Mouse (Mus musculus) neural tube, embryonic 12.5 days (tissue): Measurements from ENCODE around the gene Wdfy2. TPM values are rescaled to one million over a fixed set of nuclear protein-coding genes. Genes with fewer than 3 reads are reported as not detected.
A peak's percentile ranks its signal among the peaks of the same experiment; 100 is the strongest.

ENCODE experiments used
- ATAC-seq: fragments of 200-750 bp; cut with Nextera tagmentation; 2 replicates; pipeline ENCODE4 v1.8.0; 2017; ENCODE audit warnings: low read depth, mild to moderate bottlenecking, moderate TSS enrichment, moderate library complexity; ENCODE audit not compliant: low FRiP score
- H3K27ac ChIP-seq: fragments of 300-500 bp; sonication (generic); 2 replicates; pipeline ENCODE4 v1.5.1; 2016
- H3K27me3 ChIP-seq: fragments of 300-500 bp; sonication (generic); replicated peaks from 2 replicates; pipeline ENCODE4 v1.6.1; 2016; ENCODE audit warnings: mild to moderate bottlenecking
- H3K36me3 ChIP-seq: fragments of 300-500 bp; sonication (generic); 2 replicates; pipeline ENCODE4 v1.6.1; 2016; ENCODE audit warnings: mild to moderate bottlenecking
- H3K4me1 ChIP-seq: fragments of 300-500 bp; sonication (generic); 2 replicates; pipeline ENCODE4 v1.6.1; 2016
- H3K4me2 ChIP-seq: fragments of 300-500 bp; sonication (generic); replicated peaks from 2 replicates; pipeline ENCODE4 v1.6.1; 2016; ENCODE audit warnings: mild to moderate bottlenecking
- H3K4me3 ChIP-seq: fragments of 300-500 bp; sonication (generic); 2 replicates; pipeline ENCODE4 v1.5.1; 2016
- H3K9ac ChIP-seq: fragments of 300-500 bp; sonication (generic); 2 replicates; pipeline ENCODE4 v1.6.1; 2016; ENCODE audit warnings: mild to moderate bottlenecking
- H3K9me3 ChIP-seq: fragments of 300-500 bp; sonication (generic); 2 replicates; pipeline ENCODE4 v1.6.1; 2016; ENCODE audit warnings: mild to moderate bottlenecking
- WGBS: fragments of 180-500 bp; shearing (Covaris S2); methylation state at CpG from one replicate; pipeline ENCODE4 v1.1.7; 2016; 5-methylcytosine and 5-hydroxymethylcytosine counted together
- polyA plus RNA-seq: library from polyadenylated mRNA; unstranded; fragments of >200 nt; fragmentation: Nextera tagmentation; extraction: Ambion mirVana; gene quantifications from 2 replicates; pipeline ENCODE4 v1.2.1, GENCODE M21; 2016

Wdfy2 gene
- polyA plus RNA-seq, 1 experiment from 2014 or later, result 13.0 TPM

DNA sequence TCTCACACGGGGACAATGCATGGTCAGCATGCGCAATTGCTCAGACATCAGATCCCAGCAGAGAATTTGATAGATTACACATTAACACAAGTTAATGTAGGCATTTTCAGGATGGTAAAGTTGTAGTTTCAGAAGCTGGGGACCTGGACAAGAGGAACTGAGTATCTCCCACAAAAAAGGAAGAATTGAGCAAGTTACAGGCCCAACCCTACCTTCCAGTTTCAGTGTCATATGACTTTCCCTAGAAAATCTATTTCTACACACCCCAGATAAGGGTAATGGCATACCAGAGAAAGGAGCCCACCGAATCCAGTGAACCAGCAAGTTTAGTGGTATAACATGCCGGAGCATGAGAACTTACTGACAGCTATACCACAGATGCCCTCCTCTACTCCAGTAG lies 126.2 kb downstream of the Wdfy2 start:
- ATAC-seq, result no peak
- H3K27me3 ChIP-seq, result no peaks in the 10 kb centered on the region

DNA sequence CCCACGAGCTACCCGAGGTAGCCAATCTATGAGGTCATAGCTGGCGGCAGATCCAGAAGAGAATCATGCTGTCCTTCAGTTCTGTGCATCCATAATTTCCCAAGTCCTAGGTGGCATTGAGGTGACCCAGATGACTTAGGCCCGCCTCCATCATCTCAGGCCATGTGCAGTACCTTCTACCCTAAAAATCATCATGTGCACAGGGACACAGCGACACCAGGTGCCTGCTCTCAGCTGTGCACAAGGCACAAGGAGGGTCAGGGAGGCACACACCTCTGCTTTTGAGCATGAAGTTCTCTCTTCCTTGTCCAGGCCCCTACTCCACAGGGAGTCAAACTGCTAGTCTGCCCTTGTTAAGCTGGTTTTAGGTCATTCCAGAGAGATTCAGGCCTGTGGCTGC lies 127.9 kb downstream of the Wdfy2 start:
- Histone ChIP-seq H3K4me3 (no peak overlapping the region), H3K27ac (no peak overlapping the region), H3K27me3 (no peaks in the 10 kb centered on the region), H3K4me2 (peak overlapping the region; percentile 49; the same call in 1 of the 2 replicates), H3K4me1 (peaks cover 7% of the 10 kb centered on the region; the same call in 1 of the 2 replicates), H3K9me3 (no peaks in the 10 kb centered on the region), H3K9ac (no peak overlapping the region), H3K36me3 (no peaks in the 10 kb centered on the region)
- no peak for ATAC-seq
- 81% methylated on average over 5 of the region's 5 CpGs for WGBS

More for the DNA sequence above, 126.2 kb downstream of the Wdfy2 start:
- Histone ChIP-seq H3K4me1 (peaks cover 7% of the 10 kb centered on the region; the same call in 1 of the 2 replicates), H3K9me3 (no peaks in the 10 kb centered on the region), H3K4me2 (no peak overlapping the region), H3K36me3 (peaks cover 11% of the 10 kb centered on the region), H3K4me3 (no peak overlapping the region), H3K27ac (no peak overlapping the region), H3K9ac (no peak overlapping the region)
- 81% methylated on average over 4 of the region's 4 CpGs for WGBS

DNA sequence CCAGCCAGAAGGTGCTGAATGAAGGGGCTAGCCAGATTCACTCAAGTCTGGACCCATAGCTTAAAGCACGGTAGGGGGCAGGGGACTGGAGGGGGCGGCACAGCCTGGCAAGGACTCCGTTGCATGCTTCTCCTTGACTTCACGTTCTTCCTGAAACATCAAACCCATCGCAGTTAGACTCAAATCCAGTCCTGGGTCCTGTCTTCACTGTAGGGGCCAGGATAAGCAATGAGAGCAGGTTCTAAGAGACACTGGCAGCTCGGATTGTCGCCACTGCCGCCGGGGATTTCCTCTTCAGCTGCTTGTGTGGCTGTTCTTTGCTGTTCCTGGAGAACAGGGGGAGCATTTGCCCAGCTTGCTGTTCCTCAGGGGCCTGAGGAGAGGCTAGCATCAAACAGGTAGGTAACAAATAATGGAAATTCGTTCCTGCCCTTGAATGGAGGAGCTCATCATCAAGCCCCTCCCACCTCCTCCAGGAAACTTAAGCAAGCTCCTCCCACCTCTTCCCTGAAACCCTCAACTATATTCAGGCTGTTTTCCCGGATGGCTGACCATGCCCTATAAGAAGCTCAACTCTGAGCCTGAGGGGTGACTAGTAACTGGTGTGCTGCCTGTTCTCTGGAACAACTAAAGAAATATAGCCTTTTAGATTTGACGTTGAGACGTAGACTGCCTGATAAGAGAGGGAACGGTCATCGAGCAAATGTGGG lies 128.5 kb downstream of the Wdfy2 start:
- no peak overlapping the region for H3K9ac ChIP-seq
- H3K4me1 ChIP-seq, result peaks cover 7% of the 10 kb centered on the region; the same call in 1 of the 2 replicates
- no peaks in the 10 kb centered on the region for H3K36me3 ChIP-seq
- no peak for ATAC-seq
- no peaks in the 10 kb centered on the region for H3K9me3 ChIP-seq
- H3K27ac ChIP-seq, result no peak overlapping the region
- no peaks in the 10 kb centered on the region for H3K27me3 ChIP-seq
- peak overlapping the region; percentile 49 for H3K4me2 ChIP-seq
- 20% methylated on average over 15 of the region's 15 CpGs for WGBS
- no peak overlapping the region; the same call in 1 of the 2 replicates for H3K4me3 ChIP-seq

DNA sequence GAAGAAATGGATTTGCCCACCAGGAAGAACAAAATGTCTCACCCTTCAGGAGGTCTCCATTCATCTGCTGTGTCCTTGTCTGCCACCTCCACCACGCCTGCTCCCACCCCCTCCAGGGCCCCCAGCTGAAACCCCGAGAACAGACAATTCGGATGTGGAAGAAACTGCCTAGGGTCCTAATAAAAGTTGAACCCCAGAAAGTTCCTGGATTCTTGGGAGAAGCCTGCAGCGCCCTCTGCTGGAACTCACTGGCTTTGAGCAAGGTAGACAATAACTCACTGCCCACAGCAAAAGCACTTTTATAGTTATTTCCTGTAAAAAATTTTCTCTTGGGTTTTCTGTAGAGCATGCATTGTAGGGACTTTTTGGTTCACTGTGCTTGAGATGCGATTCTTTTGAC lies 137.6 kb downstream of the Wdfy2 start:
- no peaks in the 10 kb centered on the region for H3K9me3 ChIP-seq
- no peaks in the 10 kb centered on the region for H3K4me1 ChIP-seq
- H3K4me2 ChIP-seq, result 0 out of 2 replicates have a peak overlapping the region, but pooled peaks have one; percentile 15
- whole genome bisulfite sequencing, result 10% methylated on average over 5 of the region's 5 CpGs
- H3K27ac ChIP-seq, result no peak overlapping the region
- no peak overlapping the region for H3K9ac ChIP-seq
- no peak for ATAC-seq
- no peaks in the 10 kb centered on the region for H3K27me3 ChIP-seq
- H3K36me3 ChIP-seq, result no peaks in the 10 kb centered on the region
- H3K4me3 ChIP-seq, result no peak overlapping the region

DNA sequence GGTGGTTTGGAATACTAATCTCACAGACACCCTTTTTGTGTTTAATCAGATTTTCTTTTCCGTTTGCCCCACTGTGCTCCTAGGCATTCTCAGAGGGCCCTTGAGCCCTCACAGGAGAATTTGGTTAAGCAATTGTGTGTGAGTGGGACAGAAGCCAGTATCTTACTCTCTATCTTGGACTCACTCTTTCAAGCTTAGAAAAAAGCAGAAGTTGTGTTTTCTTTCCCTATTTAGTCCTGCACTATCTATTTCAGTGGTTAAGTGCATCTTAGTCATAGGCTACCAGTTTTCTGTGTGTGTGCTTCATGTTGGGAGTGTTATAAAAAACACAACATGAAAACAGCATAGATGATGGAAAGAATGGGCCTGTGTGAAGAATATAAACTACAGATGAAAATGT lies 142.3 kb downstream of the Wdfy2 start:
- 95% methylated on average over 1 of the region's 1 CpGs for WGBS
- H3K4me1 ChIP-seq, result no peaks in the 10 kb centered on the region
- no peaks in the 10 kb centered on the region for H3K9me3 ChIP-seq
- H3K36me3 ChIP-seq, result no peaks in the 10 kb centered on the region
- no peak overlapping the region for H3K27ac ChIP-seq
- no peaks in the 10 kb centered on the region for H3K27me3 ChIP-seq
- H3K4me3 ChIP-seq, result no peak overlapping the region
- H3K4me2 ChIP-seq, result no peak overlapping the region
- no peak overlapping the region for H3K9ac ChIP-seq
- no peak for ATAC-seq

DNA sequence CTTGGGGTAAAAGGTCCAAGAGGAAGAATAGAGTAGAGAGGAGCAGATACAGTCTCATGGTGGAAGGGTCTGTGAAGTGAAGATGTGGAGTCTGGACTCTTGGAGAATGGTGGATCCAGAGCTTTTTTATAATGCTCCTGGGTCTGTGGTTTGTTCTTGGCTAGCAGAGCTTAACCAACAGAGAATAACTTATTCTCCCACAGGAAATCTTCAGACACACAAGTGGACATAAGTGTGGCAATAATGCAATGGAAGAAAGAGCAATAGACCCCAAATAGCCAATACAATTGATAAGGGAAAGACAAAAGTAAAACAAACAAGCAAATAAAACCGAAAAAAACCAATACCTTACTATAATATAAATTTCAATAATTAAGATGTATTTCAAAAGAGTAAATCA lies 146.9 kb downstream of the Wdfy2 start, which contains the start of gene Defb48:
Gene Defb48, minus strand, starts transcription at position 101 of the 400 bp plus-strand sequence.
- H3K9ac ChIP-seq, result no peak within 1 kb of the TSS
- ATAC-seq, result no peak
- H3K27me3 ChIP-seq, result no peaks in the 10 kb centered on the region
- no peak within 1 kb of the TSS for H3K4me3 ChIP-seq
- H3K27ac ChIP-seq, result no peak within 1 kb of the TSS
- H3K4me2 ChIP-seq, result no peak within 1 kb of the TSS
- H3K4me1 ChIP-seq, result no peaks in the 10 kb centered on the region
- WGBS, result 65% methylated on average over 1 of the region's 1 CpGs
- H3K9me3 ChIP-seq, result 0 out of 2 replicates have a peak, but pooled peaks cover 6% of the 10 kb centered on the region
- no peaks in the 10 kb centered on the region for H3K36me3 ChIP-seq

DNA sequence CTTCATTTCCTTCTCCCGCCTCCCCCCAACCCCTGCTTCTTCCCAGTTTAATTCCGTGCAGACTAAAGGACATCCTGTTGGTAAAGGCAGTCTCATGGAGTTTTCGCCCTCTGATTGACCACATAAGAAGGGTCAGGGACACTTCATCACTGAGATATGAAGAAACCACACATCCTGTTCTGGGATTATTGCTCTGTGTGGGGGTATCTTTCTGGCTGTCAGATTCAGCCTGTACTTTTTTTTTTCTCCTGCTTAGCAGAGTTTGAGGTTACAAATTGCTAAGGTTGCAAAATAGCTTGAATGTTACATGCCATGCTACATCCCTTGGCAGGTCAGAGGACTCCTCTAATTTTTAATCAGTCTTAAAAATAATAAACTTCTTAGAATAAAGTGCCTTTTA lies 153.8 kb downstream of the Wdfy2 start:
- no peak for ATAC-seq
- Histone ChIP-seq H3K9me3 (0 out of 2 replicates have a peak, but pooled peaks cover 7% of the 10 kb centered on the region), H3K4me3 (no peak overlapping the region), H3K36me3 (no peaks in the 10 kb centered on the region), H3K4me2 (no peak overlapping the region), H3K27me3 (no peaks in the 10 kb centered on the region), H3K4me1 (no peaks in the 10 kb centered on the region), H3K27ac (no peak overlapping the region), H3K9ac (no peak overlapping the region)
- WGBS, result 83% methylated on average over 3 of the region's 3 CpGs

DNA sequence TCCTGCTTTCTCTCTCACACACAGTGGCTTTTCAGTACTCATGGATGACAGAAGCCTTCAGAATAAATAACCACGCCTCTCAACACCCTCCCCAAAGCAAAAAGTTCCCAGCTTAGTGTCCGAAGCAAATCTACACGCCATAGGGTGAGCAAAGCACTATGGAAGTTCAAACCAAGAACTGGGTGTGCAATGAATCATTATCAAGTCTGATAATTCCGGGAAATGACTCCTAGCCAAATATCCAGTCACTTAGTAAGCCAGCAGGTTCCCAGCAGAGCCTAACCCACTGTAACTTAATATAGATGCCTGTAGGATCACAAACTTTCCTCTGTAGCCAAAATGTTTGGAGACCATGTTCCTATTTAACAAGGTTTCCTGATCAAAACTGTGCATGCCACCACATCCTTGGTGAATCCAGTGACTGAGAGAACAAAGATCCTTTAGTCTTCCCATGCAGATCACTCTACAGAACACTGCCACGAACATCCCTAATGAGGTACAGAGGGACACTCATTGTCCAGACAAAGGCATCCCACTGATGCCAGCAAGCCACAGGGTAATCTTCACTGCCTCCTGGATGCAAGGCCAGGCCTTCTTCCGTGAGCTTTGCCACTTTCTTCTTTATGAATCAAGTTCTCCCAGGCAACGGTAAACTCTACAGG lies 154.5 kb downstream of the Wdfy2 start:
- H3K4me3 ChIP-seq, result no peak overlapping the region
- no peak for ATAC-seq

DNA sequence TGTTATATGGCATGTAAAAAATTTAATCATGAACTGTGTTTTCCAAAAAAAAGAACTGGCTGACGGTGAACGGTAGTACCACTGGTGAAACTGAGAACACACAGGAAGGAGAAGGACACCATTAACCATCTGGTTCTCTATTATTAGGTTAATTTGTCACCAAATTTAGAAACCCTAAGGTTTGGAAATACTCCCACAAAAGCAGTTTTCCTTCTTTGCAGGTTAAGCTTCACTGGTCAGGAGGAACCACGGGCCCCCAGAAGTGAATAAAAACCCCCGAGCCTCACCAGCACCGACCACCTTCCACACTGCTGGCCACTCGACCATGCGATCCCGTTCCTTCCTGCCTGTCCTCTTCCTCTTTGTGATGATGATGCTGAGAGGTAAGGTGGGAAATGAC lies 160.3 kb downstream of the Wdfy2 start, which contains the start of gene Defb47:
Gene Defb47, plus strand, starts transcription at position 301 of the 400 bp plus-strand sequence.
- Histone ChIP-seq H3K36me3 (no peaks in the 10 kb centered on the region), H3K4me3 (no peak within 1 kb of the TSS)
- WGBS, result 88% methylated on average over 8 of the region's 8 CpGs

More for the DNA sequence above, 154.5 kb downstream of the Wdfy2 start:
- WGBS, result 71% methylated on average over 7 of the region's 7 CpGs
- no peaks in the 10 kb centered on the region for H3K27me3 ChIP-seq
- no peak overlapping the region for H3K27ac ChIP-seq
- H3K4me2 ChIP-seq, result no peak overlapping the region
- no peaks in the 10 kb centered on the region for H3K36me3 ChIP-seq
- H3K4me1 ChIP-seq, result no peaks in the 10 kb centered on the region
- H3K9me3 ChIP-seq, result 0 out of 2 replicates have a peak, but pooled peaks cover 7% of the 10 kb centered on the region
- H3K9ac ChIP-seq, result no peak overlapping the region

DNA sequence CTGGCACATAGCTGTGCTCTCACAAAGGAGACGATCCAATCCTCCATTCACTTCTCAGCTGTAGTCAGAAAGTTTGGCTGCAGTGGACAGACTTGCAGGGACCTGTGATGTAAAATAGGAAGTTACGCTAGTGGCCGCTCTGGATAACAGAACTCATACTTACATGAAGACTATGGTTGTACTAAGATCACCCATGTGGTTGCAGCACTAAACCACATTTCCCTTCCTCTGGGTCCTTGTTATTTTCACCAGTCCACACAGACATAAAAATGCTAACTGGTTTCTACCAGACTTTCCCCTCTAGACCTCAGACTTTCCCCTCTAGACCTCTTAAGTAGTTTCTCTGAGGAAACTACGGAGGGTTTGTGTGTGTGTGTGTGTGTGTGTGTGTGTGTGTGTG lies 161.5 kb downstream of the Wdfy2 start:
- no peaks in the 10 kb centered on the region for H3K27me3 ChIP-seq
- no peak overlapping the region for H3K4me3 ChIP-seq
- no peaks in the 10 kb centered on the region for H3K36me3 ChIP-seq
- no peaks in the 10 kb centered on the region for H3K9me3 ChIP-seq
- no peaks in the 10 kb centered on the region for H3K4me1 ChIP-seq
- no peak for ATAC-seq
- WGBS, result 91% methylated on average over 4 of the region's 4 CpGs
- no peak overlapping the region for H3K9ac ChIP-seq
- H3K27ac ChIP-seq, result no peak overlapping the region
- H3K4me2 ChIP-seq, result no peak overlapping the region

More for the DNA sequence above, 160.3 kb downstream of the Wdfy2 start, which contains the start of gene Defb47:
- Histone ChIP-seq H3K27ac (no peak within 1 kb of the TSS), H3K9ac (no peak within 1 kb of the TSS), H3K27me3 (no peaks in the 10 kb centered on the region), H3K4me1 (no peaks in the 10 kb centered on the region), H3K9me3 (no peaks in the 10 kb centered on the region), H3K4me2 (no peak within 1 kb of the TSS)
- ATAC-seq, result no peak

DNA sequence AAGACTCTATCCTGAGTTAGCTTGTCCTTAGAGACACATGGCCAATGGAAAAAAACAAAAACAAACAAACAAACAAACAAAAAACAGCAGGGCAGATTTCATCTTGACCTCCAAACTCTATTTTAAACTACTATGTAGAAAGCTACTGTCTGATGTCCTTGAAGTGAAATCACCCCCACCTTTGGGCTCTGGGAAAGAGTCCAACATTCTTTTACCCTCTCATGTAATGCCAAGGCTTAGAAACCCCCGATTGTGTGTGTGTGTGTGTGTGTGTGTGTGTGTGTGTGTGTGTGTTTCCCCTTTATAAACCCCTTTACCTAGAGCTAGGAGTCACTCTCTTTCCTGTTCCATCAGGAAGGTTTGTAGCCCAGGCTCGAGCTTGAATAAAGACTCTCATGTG lies 165.1 kb downstream of the Wdfy2 start:
- ATAC-seq, result no peak
- WGBS, result 83% methylated on average over 2 of the region's 2 CpGs
- no peak overlapping the region for H3K4me3 ChIP-seq
- H3K9me3 ChIP-seq, result no peaks in the 10 kb centered on the region
- no peaks in the 10 kb centered on the region for H3K36me3 ChIP-seq
- no peaks in the 10 kb centered on the region for H3K4me1 ChIP-seq
- no peak overlapping the region for H3K9ac ChIP-seq
- no peaks in the 10 kb centered on the region for H3K27me3 ChIP-seq
- H3K4me2 ChIP-seq, result no peak overlapping the region
- H3K27ac ChIP-seq, result no peak overlapping the region
